Mouse (Mus musculus) layer of hippocampus, postnatal 36 days (tissue): Measurements from ENCODE around the gene Ccdc157. TPM values are rescaled to one million over a fixed set of nuclear protein-coding genes. Genes with fewer than 3 reads are reported as not detected.
"Not testable (repeated sequence)": the region's sequence is repeated elsewhere in the genome, so short reads cannot be mapped to it uniquely, and the experiment has no call there.

Experiments used
- DNase-seq, 2 experiments: peaks; one replicate each; pipeline ENCODE4 v3.0.0; 2022
- total RNA-seq, 2 experiments: library from RNA; stranded (reverse); gene quantifications; 2 replicates each; pipeline ENCODE4 v1.2.3; 2021

Gene Ccdc157
- total RNA-seq, 2 experiments from 2014 or later = 10.1 to 12.0 TPM

DNA sequence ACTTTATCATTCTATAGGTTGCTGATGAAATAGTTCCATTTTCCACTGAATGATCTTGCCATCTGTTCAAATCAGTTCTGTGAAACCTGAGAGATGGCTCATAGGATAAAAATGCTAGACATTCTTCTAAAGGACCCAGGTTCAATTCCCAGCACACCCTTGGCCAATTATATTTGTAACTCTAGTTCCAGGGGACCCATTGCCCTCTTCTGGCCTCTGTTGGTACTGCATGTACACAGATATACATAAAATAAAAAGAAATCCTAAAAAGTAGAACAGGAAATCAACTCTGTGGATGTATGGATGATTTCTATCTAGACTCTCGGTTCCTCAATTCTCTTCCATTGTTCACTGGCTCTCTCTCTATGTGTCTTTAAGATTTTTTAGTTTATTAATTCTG is 33.0 kb downstream of the Ccdc157 start:
- DNase-seq = no peak

- no peak for DNase-seq
Measured at GRCm38 (mm10) chr11:4123922-4124321, 36.2 kb downstream of the Ccdc157 start.

DNA sequence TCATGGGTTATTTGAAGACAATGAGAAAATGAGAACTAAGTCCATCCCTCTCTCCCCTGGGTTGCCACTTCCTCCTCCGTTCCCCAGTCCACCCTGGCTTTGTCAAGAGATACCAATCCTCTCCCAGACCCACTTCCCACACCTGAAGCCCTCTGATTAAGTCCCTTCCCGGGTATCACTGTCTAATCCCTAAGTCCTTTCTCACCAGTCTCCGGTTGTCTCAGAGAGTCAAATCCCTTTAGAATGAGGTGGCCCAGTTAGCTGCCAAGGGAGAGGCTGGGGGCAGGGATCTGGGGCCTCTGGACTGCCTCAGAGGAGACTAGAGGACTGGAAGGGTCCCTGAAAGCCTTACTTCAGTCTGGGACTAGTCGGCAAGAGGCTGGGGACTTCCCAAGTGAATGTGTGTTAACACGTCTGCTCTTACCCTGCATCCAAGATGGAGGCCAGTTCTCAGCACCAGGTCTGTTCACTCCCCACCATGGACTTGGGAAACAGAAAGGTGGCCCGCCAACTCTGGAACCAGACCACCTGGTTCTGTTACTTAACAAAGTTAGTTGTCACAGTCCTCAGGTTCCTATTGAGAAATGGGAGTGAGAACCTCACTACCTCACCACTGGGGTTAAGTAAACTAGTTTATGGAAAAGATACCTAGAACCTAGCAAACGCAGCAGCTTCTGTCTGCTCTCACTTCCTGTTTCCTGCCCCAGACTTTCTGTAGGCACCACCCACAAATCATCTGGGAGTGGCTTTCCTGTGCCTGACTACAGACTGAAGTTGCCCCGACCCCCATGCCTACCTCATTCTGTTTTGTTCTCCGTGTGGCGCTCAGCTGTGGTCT is 37.1 kb downstream of the Ccdc157 start, which contains the start of gene Sec14l2:
Gene Sec14l2, minus strand, starts transcription at position 674 of the 838 bp plus-strand sequence.
- DNase-seq = no peak

- DNase-seq = no peak
Measured at GRCm38 (mm10) chr11:4122226-4122625, 37.9 kb downstream of the Ccdc157 start.

- DNase-seq = no peak
Measured at GRCm38 (mm10) chr11:4121691-4122090, 38.4 kb downstream of the Ccdc157 start.

DNA sequence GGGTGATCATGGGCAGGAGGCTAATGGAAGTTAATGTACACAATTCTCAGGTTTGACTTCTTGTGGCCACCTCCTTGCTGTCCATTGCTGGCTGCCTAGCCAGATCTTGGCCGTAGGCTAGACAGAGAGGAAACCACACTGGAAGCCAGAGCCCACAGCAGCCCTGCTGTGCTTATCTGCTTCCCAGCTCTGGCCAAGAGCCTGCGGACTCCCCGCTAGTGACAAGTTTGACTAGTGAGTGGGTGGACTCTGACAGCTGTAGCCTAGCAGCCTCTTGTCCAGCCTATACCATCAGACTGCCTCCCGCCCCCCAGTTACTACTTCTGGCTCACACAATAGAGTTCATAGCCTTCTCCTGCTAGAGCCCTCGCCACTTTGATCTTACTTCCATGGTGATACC is 40.5 kb downstream of the Ccdc157 start:
- DNase-seq = no peak

- DNase-seq = peak; percentile 74 to 78
Measured at GRCm38 (mm10) chr11:4118081-4118921, 41.8 kb downstream of the Ccdc157 start.

GRCm38 (mm10) chr11:4117372-4118071 is 42.6 kb downstream of the Ccdc157 start:
- no peak for DNase-seq

DNA sequence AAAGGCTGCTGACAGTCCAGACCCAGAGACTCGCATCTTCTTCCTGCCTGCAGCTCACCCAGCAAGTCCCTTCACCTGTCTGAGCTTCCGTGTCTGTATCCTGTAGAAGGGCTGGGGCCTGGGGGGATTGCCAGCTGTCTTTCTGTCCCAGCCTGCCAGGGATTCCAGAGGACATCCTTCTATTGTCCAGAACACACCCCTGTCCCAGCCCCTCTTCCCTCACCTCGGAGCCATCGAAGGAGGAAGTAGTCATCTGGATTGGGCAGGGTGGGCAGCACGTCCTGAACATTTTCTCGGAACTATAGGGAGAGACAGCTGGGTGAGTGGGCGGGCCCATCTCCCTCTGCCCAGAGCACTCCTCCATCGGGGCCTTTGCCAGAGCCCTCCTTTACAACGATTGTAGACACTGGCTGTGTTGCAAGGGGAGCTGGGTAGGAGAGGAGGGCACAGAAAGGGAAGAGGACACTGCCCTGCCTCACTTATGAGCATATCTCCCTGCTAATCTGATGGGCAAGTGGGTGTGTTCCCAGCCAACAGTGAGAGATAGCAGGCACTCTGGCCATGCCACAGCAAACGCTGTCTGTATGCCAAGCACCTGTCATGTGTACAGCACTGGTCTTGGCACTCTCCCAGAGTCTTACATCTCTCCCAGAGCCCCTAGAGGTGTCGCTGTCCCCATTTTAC is 43.5 kb downstream of the Ccdc157 start:
- peak in 1 of 2 experiments; percentile 55 for DNase-seq

- DNase-seq = no peak
Measured at GRCm38 (mm10) chr11:4115407-4115806, 44.7 kb downstream of the Ccdc157 start.

- DNase-seq = not testable (repeated sequence)
Measured at GRCm38 (mm10) chr11:4114541-4114940, 45.6 kb downstream of the Ccdc157 start.

DNA sequence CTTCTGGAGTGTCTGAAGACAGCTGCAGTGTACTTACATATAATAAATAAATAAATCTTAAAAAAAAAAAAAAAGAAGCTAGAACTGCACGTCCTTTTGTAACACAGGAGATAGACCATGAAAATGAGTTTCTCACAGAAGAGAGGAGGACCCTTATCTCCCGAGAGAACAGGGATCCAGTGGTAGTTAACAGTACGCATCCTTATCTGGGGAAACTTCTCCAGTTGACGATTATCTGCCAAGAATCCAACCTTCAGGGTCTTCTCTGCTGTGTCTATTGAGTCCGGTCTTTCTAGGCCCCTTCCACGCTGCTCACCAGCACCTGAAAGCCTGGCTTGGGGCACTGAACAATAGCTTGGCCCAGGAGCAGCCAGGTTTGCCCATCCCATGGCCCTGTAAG is 46.1 kb downstream of the Ccdc157 start:
- DNase-seq = no peak

- DNase-seq = no peak
Measured at GRCm38 (mm10) chr11:4113496-4113895, 46.6 kb downstream of the Ccdc157 start.

DNA sequence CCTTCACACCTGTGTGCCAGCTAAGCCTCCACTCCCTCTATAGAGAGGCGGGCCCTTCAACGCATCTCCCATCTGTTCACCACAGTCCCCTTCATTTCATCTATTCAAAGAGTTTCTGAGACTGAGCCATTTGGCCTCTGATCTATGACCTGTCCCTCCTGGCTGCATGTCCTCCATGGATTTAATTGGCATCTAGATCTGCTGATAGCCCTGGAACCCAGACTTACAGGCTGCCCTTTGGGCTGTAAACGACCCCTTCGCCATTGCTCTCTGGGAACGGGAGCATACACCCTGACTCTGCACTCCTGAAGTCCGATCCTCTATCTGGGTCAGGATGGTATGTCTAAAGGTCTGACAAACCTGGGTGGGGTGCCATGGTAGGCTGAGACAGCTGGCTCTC is 47.2 kb downstream of the Ccdc157 start:
- DNase-seq = no peak

GRCm38 (mm10) chr11:4112033-4112432 is 48.1 kb downstream of the Ccdc157 start:
- no peak for DNase-seq

DNA sequence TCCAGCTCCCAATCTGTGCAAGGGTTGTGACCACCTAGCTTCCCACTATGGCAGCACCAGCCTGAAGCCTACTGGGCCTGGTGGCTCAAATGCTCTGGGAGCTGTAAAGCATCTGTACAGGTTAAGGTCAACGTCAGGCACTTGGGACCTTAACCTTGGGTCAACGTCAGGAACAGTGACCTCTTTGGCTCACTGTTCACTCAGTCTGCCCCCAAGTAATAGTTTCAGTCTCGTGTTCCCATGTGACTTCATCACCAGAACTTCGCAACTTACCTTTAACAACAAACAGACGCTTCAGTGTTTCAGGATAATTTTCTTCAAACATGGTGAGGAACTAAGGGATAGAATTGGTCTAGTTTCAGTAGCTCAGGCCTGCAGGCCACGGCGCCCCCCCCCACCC is 51.4 kb downstream of the Ccdc157 start:
- DNase-seq = no peak

DNA sequence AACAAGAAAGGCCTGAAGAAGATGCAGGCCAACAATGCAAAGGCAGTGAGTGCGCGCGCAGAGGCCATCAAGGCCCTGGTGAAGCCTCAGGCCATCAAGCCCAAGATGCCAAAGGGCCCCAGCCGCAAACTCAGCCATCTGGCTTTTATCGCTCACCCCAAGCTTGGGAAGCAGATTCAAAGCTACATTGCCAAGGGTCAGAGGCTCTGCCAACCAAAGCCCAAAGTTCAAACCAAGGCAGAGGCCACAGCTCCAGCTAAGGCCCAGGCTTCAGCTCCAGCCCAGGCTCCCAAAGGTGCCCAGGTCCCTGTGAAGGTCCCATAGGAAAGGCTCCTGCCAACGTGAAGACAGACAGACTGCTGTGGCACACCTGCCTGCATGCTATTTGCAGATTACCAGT is 52.2 kb downstream of the Ccdc157 start:
- not testable (repeated sequence) for DNase-seq

GRCm38 (mm10) chr11:4105444-4105843 is 54.6 kb downstream of the Ccdc157 start:
- DNase-seq = peak in 1 of 2 experiments; percentile 41

- DNase-seq = no peak
Measured at GRCm38 (mm10) chr11:4104989-4105388, 55.1 kb downstream of the Ccdc157 start.

- DNase-seq = no peak
Measured at GRCm38 (mm10) chr11:4103522-4103921, 56.6 kb downstream of the Ccdc157 start.

GRCm38 (mm10) chr11:4101851-4102250 is 58.2 kb downstream of the Ccdc157 start:
- DNase-seq = no peak

DNA sequence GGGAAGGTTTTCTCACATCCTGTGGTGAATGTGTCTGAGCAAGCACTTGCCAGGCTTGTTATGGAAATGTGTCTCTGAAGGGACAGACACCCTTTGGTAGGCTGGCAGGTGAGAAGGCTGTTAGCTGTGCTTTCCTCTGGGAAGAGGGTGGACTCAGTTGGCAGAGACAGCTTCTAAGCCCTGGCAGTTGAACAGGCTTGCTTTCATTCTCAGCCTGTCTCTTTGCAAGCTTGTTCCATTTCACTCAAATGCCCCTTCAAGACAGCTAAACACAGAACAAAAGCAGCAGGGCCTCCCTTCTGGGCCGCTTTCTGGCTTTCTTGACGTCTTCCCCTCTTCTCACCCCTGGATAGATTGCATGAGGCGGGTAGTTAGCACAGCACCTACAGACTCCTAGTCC is 60.6 kb downstream of the Ccdc157 start:
- no peak for DNase-seq
